Mouse (Mus musculus): ENCODE measurements around the gene Gm21170.
"Not testable (repeated sequence)": the region's sequence is repeated elsewhere in the genome, so short reads cannot be mapped to it uniquely, and the experiment has no call there.

Gene Gm21170

DNA sequence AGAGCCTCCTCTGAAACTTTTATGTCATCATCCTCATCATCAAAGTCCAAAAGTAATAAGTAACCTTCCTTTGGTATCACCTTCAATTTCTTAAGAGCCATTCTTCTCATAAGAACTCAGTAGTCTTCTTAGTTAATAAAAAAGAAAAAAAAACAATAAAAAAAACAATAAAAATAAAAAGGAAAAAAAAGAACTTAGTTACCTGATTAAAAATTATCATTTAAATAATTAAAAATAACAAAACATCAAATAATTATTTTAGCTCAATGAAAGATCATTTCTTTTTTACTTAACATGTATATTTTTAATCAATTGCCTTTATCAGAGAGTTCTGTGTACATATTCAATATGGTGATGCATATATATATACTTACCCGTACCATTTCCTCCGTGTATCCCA lies at the start of gene Gm21170:
Gene Gm21170, minus strand, starts transcription at position 101 of the 400 bp plus-strand sequence.
- not testable (repeated sequence) for DNase-seq (ENCODE audit: low read depth, low spot score)
